Comparison of ENCODE assay signal across 28 mouse cellular contexts in genomic region chr13:30911931-30912625, GRCm38 (mm10). TPM values are rescaled to one million over a fixed set of nuclear protein-coding genes. Genes with fewer than 3 reads are reported as not detected.
A peak's percentile ranks its signal among the peaks of the same experiment; 100 is the strongest.
DNase-seq lines count a peak whose midpoint lies in the region; TF ChIP-seq lines count a peak whose summit lies in the region.
"Had no signal": no experiment of that assay in that cellular context is flagged by ENCODE, and none has a peak within 500 bp of the region (broad histone marks: within the 10 kb centered on the region; RNA-seq: fewer than 3 reads in every experiment).

No protein-coding gene starts in this region.

- DNase-seq in gastrocnemius, adult 8-10 months (ENCODE audit: low spot score in 2 of 2): peak; percentile 16 to 56
- DNase-seq in gastrocnemius, postnatal 4 days (ENCODE audit: low spot score in 2 of 2): no peak
- DNase-seq in left cerebral cortex, adult 2 months (ENCODE audit: extremely low spot score in 1 of 2, low spot score in 2 of 2): no peak
- DNase-seq in left cerebral cortex, adult 11 months (ENCODE audit: low spot score): no peak
- DNase-seq in induced T-regulatory cell, adult 2 months (ENCODE audit: low read depth): peak; percentile 71
- no peak for DNase-seq in lung, postnatal 4 days
- no peak for DNase-seq in cerebellum, adult 11-12 months
- DNase-seq: adrenal gland, postnatal 36 days; cerebellum, adult 2 months; kidney, adult 11 months; kidney, postnatal 36 days; left cerebral cortex, postnatal 4 days; liver, postnatal 0 days; right cerebral cortex, postnatal 25 days; thymus, adult 2 months; thymus, postnatal 36 days had no signal

- no peak for TF ChIP-seq CTCF in left cerebral cortex, adult 2 months (IDR thresholded peaks at IDR 0.05)

- intact Hi-C loops in left cerebral cortex, adult 2 months (cut with DNase I): loop anchor here (5.0 kb wide), 1 partner anchor 60 kb away; the partner anchor contains the start of genes Exoc2 and Gm5447

- H3K27ac ChIP-seq in left cerebral cortex, adult 2 months: 0 out of 2 replicates have a peak overlapping the region, but pooled peaks have one; percentile 16
- H3K27ac ChIP-seq: forebrain, embryonic 13.5 days; heart, embryonic 10.5 days; heart, embryonic 15.5 days; hindbrain, embryonic 12.5 days; kidney, embryonic 15.5 days; liver, embryonic 12.5 days; macrophage; midbrain, embryonic 15.5 days had no signal

- no peak overlapping the region for H3K4me3 ChIP-seq in left cerebral cortex, adult 2 months
- H3K4me3 ChIP-seq: erythroblast, embryonic 14.5 days; forebrain, embryonic 13.5 days; heart, embryonic 10.5 days; heart, embryonic 15.5 days; hindbrain, embryonic 12.5 days; kidney, embryonic 15.5 days; layer of hippocampus, adult 2 months; liver, embryonic 12.5 days; midbrain, embryonic 15.5 days; neural tube, embryonic 15.5 days had no signal

RNA-seq across cellular contexts. Expression of gene Hus1b, which starts 35.5 kb away (rescaled TPM):
- under 1 TPM in 1 of 4 experiments, not detected in 3; 0.32 TPM for total RNA-seq in gastrocnemius, adult 8-10 months (2022)
- under 1 TPM; 0.91 to 0.93 TPM for total RNA-seq in gastrocnemius, postnatal 4 days (2021)
- total RNA-seq in left cerebral cortex, adult 2 months (2021): 1 to 10 TPM in 1 of 2 experiments, under 1 TPM in 1; 0.38 to 1.4 TPM
- total RNA-seq: heart, postnatal 25 days had no signal

Comparison
In these comparisons a context has a peak if more than half of its experiments do, and no peak if none do; other contexts are left out.
1. DNase-seq: peak in gastrocnemius, adult 8-10 months (2 of 2) and induced T-regulatory cell, adult 2 months (single experiment); none in gastrocnemius, postnatal 4 days (0 of 2), left cerebral cortex, adult 2 months (0 of 2), left cerebral cortex, adult 11 months (single experiment), lung, postnatal 4 days (0 of 2) and cerebellum, adult 11-12 months (single experiment).